Mouse (Mus musculus) E14TG2a.4 (cell line): ENCODE data around the gene Gcsam.

Experiments used
- H3K27me3 ChIP-seq: 2 replicates; pipeline ENCODE4 v1.6.1; 2014; ENCODE audit warnings: low read length, control low read depth; ENCODE audit not compliant: insufficient read depth
- H3K36me3 ChIP-seq: 2 replicates; pipeline ENCODE4 v1.6.1; 2014; ENCODE audit warnings: low read length, control low read depth; ENCODE audit not compliant: insufficient read depth
- H3K4me1 ChIP-seq: replicated peaks from 2 replicates; pipeline ENCODE4 v1.6.1; 2014; ENCODE audit warnings: low read depth, low read length, control low read depth
- H3K4me3 ChIP-seq: replicated peaks from 2 replicates; pipeline ENCODE4 v1.5.1; 2014; ENCODE audit warnings: mild to moderate bottlenecking, low read length
- H3K9me3 ChIP-seq: 2 replicates; pipeline ENCODE4 v1.6.1; 2014; ENCODE audit warnings: low read length, control low read depth
- CTCF ChIP-seq: conservative IDR thresholded peaks from 2 replicates; pipeline ENCODE4 v1.5.1; 2014; ENCODE audit warnings: low read length
- NANOG ChIP-seq: IDR thresholded peaks from 2 replicates; pipeline ENCODE4 v1.6.1; 2014; ENCODE audit warnings: borderline replicate concordance, low read length, mixed read lengths
- POU5F1 ChIP-seq: IDR thresholded peaks from 2 replicates; pipeline ENCODE4 v1.6.1; 2014; ENCODE audit warnings: low read length, borderline replicate concordance

The Gcsam gene

DNA sequence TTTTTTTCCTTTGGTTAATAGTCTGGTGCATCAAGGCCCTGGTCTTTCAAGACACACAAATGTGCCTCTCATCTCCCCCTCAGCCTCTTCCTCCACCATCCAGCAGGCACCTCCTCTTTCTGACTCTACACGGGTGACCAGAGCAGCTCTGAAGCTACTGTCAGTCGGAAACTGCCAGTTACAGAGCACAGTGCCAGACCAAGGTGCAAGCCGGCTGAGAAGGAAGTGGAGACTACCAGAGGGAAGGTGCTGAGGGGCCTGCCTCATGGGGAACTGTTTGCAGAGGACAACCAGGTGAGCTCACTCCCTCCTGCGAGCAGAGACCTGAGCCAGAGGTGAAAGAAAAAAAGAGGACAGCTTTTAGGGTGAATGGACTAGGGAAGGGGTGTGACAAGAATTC, at the start of gene Gcsam:
Gene Gcsam, plus strand, starts transcription at position 114 of the 400 bp plus-strand sequence.
- Histone ChIP-seq H3K4me1 (peaks cover 13% of the 10 kb centered on the region; the same call in 1 of the 2 replicates), H3K36me3 (no peaks in the 10 kb centered on the region), H3K4me3 (no peak within 1 kb of the TSS), H3K9me3 (no peaks in the 10 kb centered on the region), H3K27me3 (no peaks in the 10 kb centered on the region)
- TF ChIP-seq NANOG: no peak
- no peak for TF ChIP-seq CTCF
- TF ChIP-seq POU5F1: no peak

DNA sequence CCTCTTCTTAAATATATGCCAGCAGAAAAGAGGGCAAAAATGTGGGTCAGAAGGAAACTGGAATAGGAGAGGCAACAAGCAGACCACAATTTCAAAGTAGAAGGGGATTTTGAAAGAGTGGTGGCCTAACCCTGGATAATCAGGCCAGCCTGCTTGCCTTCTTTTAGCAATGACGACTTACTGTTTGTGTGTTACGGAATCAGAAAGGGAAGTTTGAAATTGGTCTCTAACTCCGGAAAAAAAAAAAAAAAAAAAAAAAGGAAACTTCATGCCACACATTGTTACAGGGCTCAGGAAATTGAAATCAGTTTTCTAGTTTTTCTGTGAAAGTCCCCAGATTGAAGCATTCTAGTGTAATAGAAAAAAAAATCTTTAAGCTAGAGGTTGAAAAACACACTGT, 48.4 kb upstream of the Gcsam start:
- Histone ChIP-seq H3K27me3 (no peaks in the 10 kb centered on the region), H3K4me1 (no peaks in the 10 kb centered on the region), H3K36me3 (no peaks in the 10 kb centered on the region), H3K9me3 (no peaks in the 10 kb centered on the region), H3K4me3 (no peak overlapping the region)
- TF ChIP-seq POU5F1 (no peak), NANOG (no peak), CTCF (no peak)

GRCm38 (mm10) chr16:45572307-45572706, 37.9 kb upstream of the Gcsam start:
- no peaks in the 10 kb centered on the region for H3K4me1 ChIP-seq
- TF ChIP-seq POU5F1: no peak
- no peak for TF ChIP-seq CTCF
- TF ChIP-seq NANOG: no peak
- no peaks in the 10 kb centered on the region for H3K9me3 ChIP-seq
- no peaks in the 10 kb centered on the region for H3K27me3 ChIP-seq
- H3K4me3 ChIP-seq: no peak overlapping the region
- H3K36me3 ChIP-seq: no peaks in the 10 kb centered on the region

DNA sequence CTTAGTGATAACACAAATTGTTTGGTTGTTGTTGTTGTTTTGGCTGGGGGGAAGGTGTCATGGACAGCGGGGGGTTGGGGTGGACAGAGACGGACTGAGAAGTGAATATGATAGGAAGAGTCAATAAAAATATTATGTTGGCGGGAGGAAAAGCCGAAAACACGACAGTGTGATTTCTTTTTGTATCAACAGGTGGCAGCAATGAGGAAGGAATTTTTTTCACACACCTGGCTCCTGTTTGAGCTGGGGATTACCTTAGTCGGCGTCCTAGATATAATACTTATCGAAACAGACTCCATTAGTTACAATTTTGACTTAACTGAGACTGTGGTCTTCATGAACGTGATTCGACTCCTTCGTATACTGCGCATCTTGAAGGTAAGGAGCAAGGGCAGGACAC, 30.3 kb upstream of the Gcsam start:
- no peak overlapping the region for H3K4me3 ChIP-seq
- H3K27me3 ChIP-seq: no peaks in the 10 kb centered on the region

GRCm38 (mm10) chr16:45582512-45582911, 27.7 kb upstream of the Gcsam start:
- no peaks in the 10 kb centered on the region for H3K36me3 ChIP-seq
- H3K4me3 ChIP-seq: no peak overlapping the region
- no peaks in the 10 kb centered on the region for H3K9me3 ChIP-seq
- H3K27me3 ChIP-seq: no peaks in the 10 kb centered on the region
- no peak for TF ChIP-seq NANOG
- TF ChIP-seq POU5F1: no peak
- TF ChIP-seq CTCF: peak; percentile 20; the same call in 1 of the 2 replicates
- H3K4me1 ChIP-seq: no peaks in the 10 kb centered on the region

More for the DNA sequence above, 30.3 kb upstream of the Gcsam start:
- no peak for TF ChIP-seq NANOG
- peak; percentile 12 for TF ChIP-seq CTCF
- TF ChIP-seq POU5F1: no peak
- Histone ChIP-seq H3K4me1 (no peaks in the 10 kb centered on the region), H3K9me3 (no peaks in the 10 kb centered on the region), H3K36me3 (no peaks in the 10 kb centered on the region)

- H3K27me3 ChIP-seq: no peaks in the 10 kb centered on the region; the same call in 1 of the 2 replicates
- TF ChIP-seq CTCF: no peak
- TF ChIP-seq NANOG: no peak
- TF ChIP-seq POU5F1: no peak
- no peaks in the 10 kb centered on the region for H3K4me1 ChIP-seq
- H3K9me3 ChIP-seq: no peaks in the 10 kb centered on the region
- no peak overlapping the region for H3K4me3 ChIP-seq
- no peaks in the 10 kb centered on the region for H3K36me3 ChIP-seq
Measured at GRCm38 (mm10) chr16:45593656-45594055, 16.5 kb upstream of the Gcsam start.

GRCm38 (mm10) chr16:45595494-45595893, 14.7 kb upstream of the Gcsam start:
- Histone ChIP-seq H3K4me1 (no peaks in the 10 kb centered on the region), H3K4me3 (no peak overlapping the region), H3K9me3 (no peaks in the 10 kb centered on the region), H3K27me3 (no peaks in the 10 kb centered on the region), H3K36me3 (no peaks in the 10 kb centered on the region)
- TF ChIP-seq POU5F1 (no peak), CTCF (no peak), NANOG (no peak)

DNA sequence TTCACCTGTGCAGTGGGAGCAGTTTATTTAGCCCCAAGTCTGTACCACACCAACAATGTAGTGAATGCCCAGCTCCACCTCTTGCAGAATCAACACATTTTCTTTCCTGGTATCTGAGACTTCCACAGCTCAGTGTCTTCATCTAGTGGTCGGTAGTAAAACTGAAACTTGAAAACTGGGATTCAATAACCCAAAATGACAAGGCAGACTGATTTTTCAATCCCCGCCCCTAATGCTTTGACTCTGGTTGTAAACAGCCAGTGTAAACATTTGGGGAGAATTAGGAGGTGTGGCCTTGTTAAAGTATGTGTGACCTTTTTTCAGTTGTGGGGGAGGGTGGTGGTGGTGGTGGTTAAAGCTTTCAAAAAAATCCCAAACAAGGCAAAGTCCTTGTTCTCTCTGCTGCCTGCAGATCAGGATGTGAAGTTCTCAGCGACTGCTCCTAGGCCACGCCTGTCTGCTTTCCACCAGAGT, 1.7 kb upstream of the Gcsam start:
- H3K27me3 ChIP-seq: no peaks in the 10 kb centered on the region
- H3K4me3 ChIP-seq: no peak overlapping the region
- peaks cover 13% of the 10 kb centered on the region; the same call in 1 of the 2 replicates for H3K4me1 ChIP-seq
- no peaks in the 10 kb centered on the region for H3K36me3 ChIP-seq
- TF ChIP-seq NANOG: no peak
- no peak for TF ChIP-seq POU5F1
- TF ChIP-seq CTCF: peak; percentile 28; the same call in 1 of the 2 replicates
- no peaks in the 10 kb centered on the region for H3K9me3 ChIP-seq

- Histone ChIP-seq H3K4me3 (no peak overlapping the region), H3K36me3 (no peaks in the 10 kb centered on the region), H3K9me3 (no peaks in the 10 kb centered on the region), H3K4me1 (peaks cover 13% of the 10 kb centered on the region; the same call in 1 of the 2 replicates), H3K27me3 (no peaks in the 10 kb centered on the region)
- peak; percentile 49 for TF ChIP-seq CTCF
- no peak for TF ChIP-seq POU5F1
Measured at GRCm38 (mm10) chr16:45609300-45609699, 880 bp upstream of the Gcsam start.

DNA sequence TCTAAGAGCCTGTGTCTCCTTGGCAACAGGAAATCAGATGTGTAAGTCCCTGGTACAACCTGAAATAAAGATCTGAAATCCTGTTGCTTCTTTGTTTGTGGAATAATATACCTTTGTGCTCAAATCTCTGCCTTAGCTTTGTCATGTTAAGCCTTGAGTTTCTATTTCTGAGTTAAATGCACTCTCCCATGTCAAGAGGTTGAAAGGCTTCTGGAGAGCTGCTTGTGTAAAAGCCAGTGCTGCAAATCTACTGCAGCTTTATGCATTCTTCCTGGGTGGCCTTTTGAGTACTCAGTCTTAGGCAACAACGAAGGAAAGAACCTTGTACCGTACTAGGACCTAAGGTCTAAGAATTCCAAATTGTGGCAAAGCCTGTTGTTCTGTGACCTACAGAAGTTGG, 3.1 kb downstream of the Gcsam start:
- Histone ChIP-seq H3K36me3 (no peaks in the 10 kb centered on the region), H3K9me3 (no peaks in the 10 kb centered on the region), H3K27me3 (no peaks in the 10 kb centered on the region), H3K4me3 (no peak overlapping the region), H3K4me1 (peaks cover 13% of the 10 kb centered on the region; the same call in 1 of the 2 replicates)
- TF ChIP-seq POU5F1: no peak
- no peak for TF ChIP-seq CTCF
- peak; percentile 78; the same call in 1 of the 2 replicates for TF ChIP-seq NANOG
